Mouse (Mus musculus): ENCODE results near the gene Ipo4. TPM values are rescaled to one million over a fixed set of nuclear protein-coding genes. Genes with fewer than 3 reads are reported as not detected.

Ipo4 gene
- total RNA-seq (2021), result 78.2 and 105 TPM in 2 replicates
- long read RNA-seq, experiment 1, transcript Ipo4-201 (30 exons, 3,846 nt), result major isoform, 27 of 64 reads
- long read RNA-seq, experiment 1, partial matches to known transcripts, result 31 of 64 reads
- long read RNA-seq, experiment 1, other reads (novel, unspliced or antisense), result 6 of 64 reads
- long read RNA-seq, experiment 2, transcript Ipo4-201 (30 exons, 3,846 nt), result major isoform, 23 of 56 reads
- long read RNA-seq, experiment 2, partial matches to known transcripts, result 22 of 56 reads
- long read RNA-seq, experiment 2, other reads (novel, unspliced or antisense), result 11 of 56 reads

- DNase-seq, result peak; percentile 94
Measured at GRCm38 (mm10) chr14:55635523-55636007, at the start of gene Ipo4. Ipo4 (minus strand) TSS chr14:55635957.

- DNase-seq, result no peak
Measured at GRCm38 (mm10) chr14:55682118-55682493, 46.3 kb upstream of the Ipo4 start.

GRCm38 (mm10) chr14:55681160-55682117, 45.7 kb upstream of the Ipo4 start, which contains the start of gene Tinf2:
Tinf2 (minus strand) TSS chr14:55681820.
- DNase-seq, result peak; percentile 95

GRCm38 (mm10) chr14:55677615-55678014, 41.9 kb upstream of the Ipo4 start:
- DNase-seq, result no peak

GRCm38 (mm10) chr14:55672741-55673060, 36.9 kb upstream of the Ipo4 start:
- DNase-seq, result no peak

- DNase-seq, result peak; percentile 93
Measured at GRCm38 (mm10) chr14:55671833-55672740, 36.3 kb upstream of the Ipo4 start, which contains the start of the genes Gmpr2 and Nedd8. Gmpr2 (plus strand) TSS chr14:55671941. Nedd8 (minus strand) TSS chr14:55672124.

GRCm38 (mm10) chr14:55671486-55671832, 35.7 kb upstream of the Ipo4 start:
- no peak for DNase-seq

GRCm38 (mm10) chr14:55660636-55661035, 24.9 kb upstream of the Ipo4 start:
- no peak for DNase-seq

- peak; percentile 91 for DNase-seq
Measured at GRCm38 (mm10) chr14:55659960-55660573, 24.3 kb upstream of the Ipo4 start, which contains the start of gene Mdp1. Mdp1 (minus strand) TSS chr14:55660508.

GRCm38 (mm10) chr14:55658011-55658410, 22.3 kb upstream of the Ipo4 start:
- peak; percentile 81 for DNase-seq

GRCm38 (mm10) chr14:55656935-55657334, 21.2 kb upstream of the Ipo4 start:
- DNase-seq, result no peak

- no peak for DNase-seq
Measured at GRCm38 (mm10) chr14:55651528-55651927, 15.8 kb upstream of the Ipo4 start.

- no peak for DNase-seq
Measured at GRCm38 (mm10) chr14:55649884-55650283, 14.1 kb upstream of the Ipo4 start, which contains the start of gene Tssk4. Tssk4 (plus strand) TSS chr14:55650184.

GRCm38 (mm10) chr14:55644261-55644888, 8.6 kb upstream of the Ipo4 start:
- DNase-seq, result peak; percentile 38

- peak; percentile 90 for DNase-seq
Measured at GRCm38 (mm10) chr14:55643060-55643907, 7.5 kb upstream of the Ipo4 start, which contains the start of gene Tm9sf1. Tm9sf1 (minus strand) TSS chr14:55643806.

- DNase-seq, result no peak
Measured at GRCm38 (mm10) chr14:55642679-55643059, 6.9 kb upstream of the Ipo4 start.

GRCm38 (mm10) chr14:55641291-55641690, 5.5 kb upstream of the Ipo4 start:
- no peak for DNase-seq

- DNase-seq, result no peak
Measured at GRCm38 (mm10) chr14:55640816-55641215, 5.1 kb upstream of the Ipo4 start.

- no peak for DNase-seq
Measured at GRCm38 (mm10) chr14:55637795-55638194, 2.0 kb upstream of the Ipo4 start, which contains the start of gene Gm49378. Gm49378 (minus strand) TSS chr14:55637895.
